Mouse (Mus musculus): ENCODE results near the gene Trpm1.

- TF ChIP-seq TAL1 (IDR thresholded peaks at IDR 0.05; ENCODE audit: low read length), result no peak
- no peak for TF ChIP-seq GATA1 (IDR thresholded peaks at IDR 0.05; ENCODE audit: low read length)
These were observed 31.7 kb downstream of the Trpm1 start for GRCm38 (mm10) chr7:64185203-64185931.
